In genomic region chrX:151802328-151802955, GRCm38 (mm10) we compare ENCODE assay signal across 8 mouse cellular contexts. TPM values are rescaled to one million over a fixed set of nuclear protein-coding genes. Genes with fewer than 3 reads are reported as not detected.
DNase-seq lines count a peak whose midpoint lies in the region; ATAC-seq and TF ChIP-seq lines count a peak whose summit lies in the region.

No protein-coding gene starts in this region.

- WGBS in kidney, embryonic 14.5 days: 32% methylated on average over 13 of the region's 13 CpGs
- WGBS in embryonic facial prominence, embryonic 14.5 days: 22% methylated on average over 13 of the region's 13 CpGs
- WGBS in limb, embryonic 14.5 days: 25% methylated on average over 13 of the region's 13 CpGs
- 22% methylated on average over 13 of the region's 13 CpGs for WGBS in stomach, postnatal 0 days

- no peak for TF ChIP-seq POLR2A in limb, embryonic 14.5 days (IDR thresholded peaks at IDR 0.05; ENCODE audit: borderline replicate concordance, extremely low read depth, insufficient read depth, insufficient read length)

- no peaks in the 10 kb centered on the region for H3K9me3 ChIP-seq in kidney, embryonic 14.5 days (ENCODE audit: control insufficient read depth, low read length)
- no peaks in the 10 kb centered on the region for H3K9me3 ChIP-seq in G1E (replicated peaks)
- no peaks in the 10 kb centered on the region for H3K9me3 ChIP-seq in embryonic facial prominence, embryonic 14.5 days (ENCODE audit: control insufficient read depth, low read length)
- no peaks in the 10 kb centered on the region for H3K9me3 ChIP-seq in limb, embryonic 14.5 days (ENCODE audit: control insufficient read depth, low read length)
- H3K9me3 ChIP-seq in stomach, postnatal 0 days (ENCODE audit: control insufficient read depth, low read length): no peaks in the 10 kb centered on the region

- H3K4me2 ChIP-seq in kidney, embryonic 14.5 days (replicated peaks; ENCODE audit: low read depth, low read length): peak overlapping the region; percentile 51
- H3K4me2 ChIP-seq in embryonic facial prominence, embryonic 14.5 days (ENCODE audit: low read depth, low read length): peak overlapping the region; percentile 57
- H3K4me2 ChIP-seq in limb, embryonic 14.5 days (replicated peaks; ENCODE audit: low read depth, low read length, severe bottlenecking): peak overlapping the region; percentile 53
- peak overlapping the region; percentile 53 for H3K4me2 ChIP-seq in stomach, postnatal 0 days (replicated peaks; ENCODE audit: low read depth)

- peak overlapping the region; percentile 92 for H3K27ac ChIP-seq in kidney, embryonic 14.5 days (ENCODE audit: low read depth, low read length)
- H3K27ac ChIP-seq in embryonic facial prominence, embryonic 14.5 days (replicated peaks; ENCODE audit: low read depth, low read length): peak overlapping the region; percentile 95
- peak overlapping the region; percentile 92 for H3K27ac ChIP-seq in limb, embryonic 14.5 days (replicated peaks; ENCODE audit: low read depth, low read length)
- peak overlapping the region; percentile 89 for H3K27ac ChIP-seq in stomach, postnatal 0 days (replicated peaks)

- H3K27me3 ChIP-seq in kidney, embryonic 14.5 days (ENCODE audit: control insufficient read depth, insufficient read depth, low read length): no peaks in the 10 kb centered on the region
- no peaks in the 10 kb centered on the region for H3K27me3 ChIP-seq in G1E (ENCODE audit: insufficient read depth, low read length)
- H3K27me3 ChIP-seq in embryonic facial prominence, embryonic 14.5 days (replicated peaks; ENCODE audit: control insufficient read depth, insufficient read depth, low read length): no peaks in the 10 kb centered on the region; the same call in 1 of the 2 replicates
- H3K27me3 ChIP-seq in limb, embryonic 14.5 days (ENCODE audit: control insufficient read depth, insufficient read depth, low read length): no peaks in the 10 kb centered on the region
- H3K27me3 ChIP-seq in stomach, postnatal 0 days (ENCODE audit: control insufficient read depth, insufficient read depth, low read length): no peaks in the 10 kb centered on the region

- H3K9ac ChIP-seq in kidney, embryonic 14.5 days (ENCODE audit: low read depth, low read length): peak overlapping the region; percentile 65
- H3K9ac ChIP-seq in embryonic facial prominence, embryonic 14.5 days (ENCODE audit: low read depth, low read length): peak overlapping the region; percentile 69
- peak overlapping the region; percentile 56 for H3K9ac ChIP-seq in limb, embryonic 14.5 days (ENCODE audit: low read depth, low read length, severe bottlenecking)
- H3K9ac ChIP-seq in stomach, postnatal 0 days (ENCODE audit: low read length): peak overlapping the region; percentile 50

- peak overlapping the region; percentile 52 for H3K4me3 ChIP-seq in kidney, embryonic 14.5 days (ENCODE audit: low read length)
- peak overlapping the region; percentile 61 for H3K4me3 ChIP-seq in G1E (ENCODE audit: low read depth, low read length)
- H3K4me3 ChIP-seq in embryonic facial prominence, embryonic 14.5 days (ENCODE audit: low read depth, low read length): peak overlapping the region; percentile 53
- H3K4me3 ChIP-seq in limb, embryonic 14.5 days (replicated peaks; ENCODE audit: low read length): peak overlapping the region; percentile 38
- H3K4me3 ChIP-seq in stomach, postnatal 0 days (ENCODE audit: low read depth, low read length): peak overlapping the region; percentile 33

- H3K4me1 ChIP-seq in kidney, embryonic 14.5 days (ENCODE audit: control insufficient read depth, insufficient read depth, low read length): no peaks in the 10 kb centered on the region
- peaks cover 3% of the 10 kb centered on the region; the same call in 1 of the 2 replicates for H3K4me1 ChIP-seq in G1E (ENCODE audit: insufficient read depth, low read depth, low read length)
- no peaks in the 10 kb centered on the region; the same call in 1 of the 2 replicates for H3K4me1 ChIP-seq in embryonic facial prominence, embryonic 14.5 days (ENCODE audit: control insufficient read depth, insufficient read depth, low read length)
- H3K4me1 ChIP-seq in limb, embryonic 14.5 days (ENCODE audit: control insufficient read depth, insufficient read depth, low read length): no peaks in the 10 kb centered on the region
- H3K4me1 ChIP-seq in stomach, postnatal 0 days (replicated peaks; ENCODE audit: control insufficient read depth, insufficient read depth): no peaks in the 10 kb centered on the region

- ATAC-seq in kidney, embryonic 14.5 days (ENCODE audit: low FRiP score, low TSS enrichment): no peak
- no peak for ATAC-seq in G1E (ENCODE audit: extremely low read depth, insufficient number of reproducible peaks, low FRiP score, poor library complexity, severe bottlenecking)
- no peak for ATAC-seq in embryonic facial prominence, embryonic 14.5 days (ENCODE audit: low read depth)
- no peak for ATAC-seq in limb, embryonic 14.5 days (ENCODE audit: low FRiP score, low read depth)
- ATAC-seq in stomach, postnatal 0 days (ENCODE audit: low FRiP score, low TSS enrichment): no peak

- H3K36me3 ChIP-seq in kidney, embryonic 14.5 days (ENCODE audit: control insufficient read depth, insufficient read depth, low read length): no peaks in the 10 kb centered on the region
- no peaks in the 10 kb centered on the region for H3K36me3 ChIP-seq in G1E (replicated peaks)
- H3K36me3 ChIP-seq in embryonic facial prominence, embryonic 14.5 days (ENCODE audit: control insufficient read depth, insufficient read depth, low read length): no peaks in the 10 kb centered on the region
- no peaks in the 10 kb centered on the region for H3K36me3 ChIP-seq in limb, embryonic 14.5 days (ENCODE audit: control insufficient read depth, insufficient read depth, low read length)
- no peaks in the 10 kb centered on the region for H3K36me3 ChIP-seq in stomach, postnatal 0 days (ENCODE audit: control insufficient read depth, insufficient read depth, low read length)

- TF ChIP-seq CTCF in G1E (IDR thresholded peaks at IDR 0.05; ENCODE audit: low read depth, low read length): no peak
- TF ChIP-seq CTCF in stomach, postnatal 0 days (IDR thresholded peaks at IDR 0.05; ENCODE audit: low read depth): no peak

- no peak for DNase-seq in kidney, adult 18-20 months
- DNase-seq in G1E (ENCODE audit: low spot score): no peak
- DNase-seq in embryonic facial prominence, embryonic 14.5 days (ENCODE audit: low spot score): peak; percentile 0
- peak; percentile 3 for DNase-seq in limb, embryonic 14.5 days (ENCODE audit: low spot score)
- no peak for DNase-seq in stomach, postnatal 0 days (ENCODE audit: low spot score)
- DNase-seq in left cerebral cortex, adult 11 months (ENCODE audit: low spot score): no peak
- DNase-seq in right cerebral cortex, adult 18-20 months: no peak

- TF ChIP-seq EP300 in stomach, postnatal 0 days (optimal IDR thresholded peaks at IDR 0.05): no peak

RNA-seq across cellular contexts. Expression of gene Huwe1, which starts 1.8 kb away (rescaled TPM):
- 85.8 and 96.4 TPM in 2 replicates for polyA plus RNA-seq in kidney, embryonic 14.5 days (2014; fragmentation: Nextera tagmentation; extraction: Ambion mirVana)
- total RNA-seq in G1E (2014; fragmentation: Nextera tagmentation): 382 and 423 TPM in 2 replicates
- 92.4 and 115 TPM in 2 replicates for total RNA-seq in G1E (2017)
- polyA plus RNA-seq in G1E (2012): 24.4 and 29.6 TPM in 2 replicates
- polyA plus RNA-seq in embryonic facial prominence, embryonic 14.5 days (2014; fragmentation: Nextera tagmentation; extraction: Ambion mirVana): 47.2 and 50.6 TPM in 2 replicates
- polyA plus RNA-seq in limb, embryonic 14.5 days (2012; rRNA removed): 112 and 125 TPM in 2 replicates
- 53.5 and 62.2 TPM in 2 replicates for polyA plus RNA-seq in limb, embryonic 14.5 days (2014; fragmentation: Nextera tagmentation; extraction: Ambion mirVana)
- 12.4 and 15.2 TPM in 2 replicates for polyA plus RNA-seq in stomach, postnatal 0 days (2015; fragmentation: Nextera tagmentation; extraction: Ambion mirVana)

Comparison
In these comparisons a context has a peak if more than half of its experiments do, and no peak if none do; other contexts are left out.
1. DNase-seq: peak in embryonic facial prominence, embryonic 14.5 days (single experiment) and limb, embryonic 14.5 days (single experiment); none in kidney, adult 18-20 months (single experiment), G1E (single experiment), stomach, postnatal 0 days (single experiment), left cerebral cortex, adult 11 months (single experiment) and right cerebral cortex, adult 18-20 months (single experiment).
2. Peak in every context shown above with its lines, with median percentiles within 50 percentile points of each other: H3K27ac ChIP-seq, H3K4me2 ChIP-seq, H3K4me3 ChIP-seq and H3K9ac ChIP-seq.